Mouse (Mus musculus): ENCODE results near the gene Samd7. TPM values are rescaled to one million over a fixed set of nuclear protein-coding genes. Genes with fewer than 3 reads are reported as not detected.
A peak's percentile ranks its signal among the peaks of the same experiment; 100 is the strongest.

The Samd7 gene
- polyA plus RNA-seq, 1 experiment from 2014 or later = not detected

DNA sequence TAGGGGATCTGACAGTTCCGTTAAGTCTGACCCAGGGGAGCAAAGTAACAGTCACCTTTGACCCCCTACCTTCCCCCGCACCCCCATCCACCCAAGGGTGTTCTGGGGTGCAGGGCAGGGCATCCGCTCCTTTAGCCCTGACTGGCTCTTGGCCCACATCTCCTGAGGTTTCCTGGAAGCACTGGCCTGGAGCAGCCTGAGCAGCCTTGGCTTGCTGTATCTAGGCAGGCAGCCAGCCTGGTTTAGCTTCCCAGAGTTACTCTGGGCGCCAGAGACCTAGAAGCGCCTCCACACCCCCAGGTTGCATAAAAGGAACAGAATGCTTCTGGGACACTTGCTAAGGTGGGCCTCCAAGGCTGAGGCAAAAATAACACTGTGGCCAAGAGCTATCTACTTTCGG lies 4.8 kb upstream of the Samd7 start:
- whole genome bisulfite sequencing = 85% methylated on average over 6 of the region's 6 CpGs
- H3K9me3 ChIP-seq (ENCODE audit: control insufficient read depth) = no peaks in the 10 kb centered on the region
- ATAC-seq = no peak
- H3K36me3 ChIP-seq (ENCODE audit: control insufficient read depth, insufficient read depth) = no peaks in the 10 kb centered on the region
- no peak overlapping the region for H3K27ac ChIP-seq (ENCODE audit: low read depth, low read length)
- H3K4me1 ChIP-seq (replicated peaks; ENCODE audit: control insufficient read depth, insufficient read depth, low read length) = no peaks in the 10 kb centered on the region
- H3K9ac ChIP-seq (ENCODE audit: low read depth, low read length) = no peak overlapping the region
- no peak for TF ChIP-seq CTCF (IDR thresholded peaks at IDR 0.05; ENCODE audit: low read depth)
- no peak overlapping the region for H3K4me2 ChIP-seq (replicated peaks; ENCODE audit: low read depth)
- H3K4me3 ChIP-seq (ENCODE audit: low read depth, low read length) = no peak overlapping the region
- H3K27me3 ChIP-seq (replicated peaks; ENCODE audit: control insufficient read depth, insufficient read depth, low read length) = no peaks in the 10 kb centered on the region

DNA sequence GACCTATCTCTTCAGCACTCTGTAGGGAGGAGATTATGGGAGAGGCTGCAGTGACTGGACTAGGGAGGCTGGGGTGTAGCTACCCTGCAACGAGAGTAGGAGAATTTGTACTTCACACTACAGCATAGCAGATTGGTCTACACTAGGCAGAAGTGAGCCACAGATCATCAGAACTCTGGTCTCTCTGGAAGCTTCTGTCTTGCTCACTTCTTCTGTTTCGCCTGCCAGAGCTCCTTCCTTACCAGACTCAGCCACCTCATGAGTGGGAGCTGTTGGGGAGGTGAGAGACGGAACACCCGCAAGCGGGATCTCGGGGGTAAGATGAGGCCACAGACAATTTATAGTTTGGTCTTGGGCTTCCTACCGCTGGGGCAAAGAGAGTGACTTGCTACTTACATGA lies 3.2 kb upstream of the Samd7 start:
- Histone ChIP-seq H3K4me1 (replicated peaks; ENCODE audit: control insufficient read depth, insufficient read depth, low read length) (no peaks in the 10 kb centered on the region), H3K9ac (ENCODE audit: low read depth, low read length) (no peak overlapping the region), H3K9me3 (ENCODE audit: control insufficient read depth) (no peaks in the 10 kb centered on the region), H3K4me3 (ENCODE audit: low read depth, low read length) (no peak overlapping the region), H3K4me2 (replicated peaks; ENCODE audit: low read depth) (no peak overlapping the region), H3K27ac (ENCODE audit: low read depth, low read length) (no peak overlapping the region), H3K27me3 (replicated peaks; ENCODE audit: control insufficient read depth, insufficient read depth, low read length) (no peaks in the 10 kb centered on the region), H3K36me3 (ENCODE audit: control insufficient read depth, insufficient read depth) (no peaks in the 10 kb centered on the region)
- no peak for TF ChIP-seq CTCF (IDR thresholded peaks at IDR 0.05; ENCODE audit: low read depth)
- 93% methylated on average over 7 of the region's 7 CpGs for WGBS
- ATAC-seq = no peak

DNA sequence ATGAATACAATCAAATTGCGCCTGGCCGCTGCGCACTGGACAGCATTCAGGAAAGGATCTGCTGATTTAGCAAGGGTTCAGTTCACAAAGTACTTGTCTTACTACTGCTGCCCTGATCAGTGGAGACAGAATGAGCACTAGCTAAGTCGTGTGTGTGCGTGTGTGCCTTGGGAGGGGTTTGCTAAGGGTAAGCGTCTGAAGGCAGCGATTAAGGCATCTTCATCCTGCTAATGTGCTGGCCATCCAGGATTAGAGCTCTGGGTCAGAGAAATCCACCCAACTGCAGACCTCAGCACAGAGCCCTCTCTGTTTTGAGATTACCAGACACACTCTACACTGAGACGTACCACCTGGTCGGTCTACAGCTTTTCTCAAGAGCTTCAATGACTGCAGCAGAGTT lies 2.2 kb downstream of the Samd7 start:
- H3K9me3 ChIP-seq (ENCODE audit: control insufficient read depth) = no peaks in the 10 kb centered on the region
- no peak overlapping the region for H3K4me3 ChIP-seq (ENCODE audit: low read depth, low read length)
- H3K9ac ChIP-seq (ENCODE audit: low read depth, low read length) = no peak overlapping the region
- no peaks in the 10 kb centered on the region for H3K27me3 ChIP-seq (replicated peaks; ENCODE audit: control insufficient read depth, insufficient read depth, low read length)
- no peak for TF ChIP-seq CTCF (IDR thresholded peaks at IDR 0.05; ENCODE audit: low read depth)
- no peak overlapping the region for H3K27ac ChIP-seq (ENCODE audit: low read depth, low read length)
- WGBS = 68% methylated on average over 9 of the region's 9 CpGs
- no peaks in the 10 kb centered on the region for H3K4me1 ChIP-seq (replicated peaks; ENCODE audit: control insufficient read depth, insufficient read depth, low read length)
- no peaks in the 10 kb centered on the region for H3K36me3 ChIP-seq (ENCODE audit: control insufficient read depth, insufficient read depth)
- H3K4me2 ChIP-seq (replicated peaks; ENCODE audit: low read depth) = no peak overlapping the region
- ATAC-seq = no peak

DNA sequence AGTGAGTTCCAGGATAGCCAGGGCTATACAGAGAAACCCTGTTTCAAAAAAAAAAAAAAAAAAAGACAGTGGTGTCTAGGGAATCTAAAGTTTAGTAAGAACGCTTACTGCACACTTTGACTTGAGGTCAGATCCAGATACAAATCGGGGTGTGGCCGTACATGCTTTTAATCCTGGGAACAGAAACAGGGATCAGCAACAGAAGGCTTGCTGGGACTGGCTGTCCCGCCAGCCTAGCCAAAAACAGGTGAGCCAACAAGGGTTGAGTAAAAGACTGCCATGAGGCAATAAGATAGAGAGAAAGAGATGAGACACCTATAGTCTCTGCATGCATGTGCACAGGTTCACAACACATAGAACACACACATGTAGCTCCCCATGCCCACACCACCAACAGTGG lies 8.6 kb downstream of the Samd7 start:
- H3K4me2 ChIP-seq (replicated peaks; ENCODE audit: low read depth) = no peak overlapping the region
- H3K4me1 ChIP-seq (replicated peaks; ENCODE audit: control insufficient read depth, insufficient read depth, low read length) = no peaks in the 10 kb centered on the region
- no peaks in the 10 kb centered on the region for H3K36me3 ChIP-seq (ENCODE audit: control insufficient read depth, insufficient read depth)
- no peak overlapping the region for H3K4me3 ChIP-seq (ENCODE audit: low read depth, low read length)
- no peak for TF ChIP-seq CTCF (IDR thresholded peaks at IDR 0.05; ENCODE audit: low read depth)
- no peak overlapping the region for H3K9ac ChIP-seq (ENCODE audit: low read depth, low read length)
- no peak overlapping the region for H3K27ac ChIP-seq (ENCODE audit: low read depth, low read length)
- ATAC-seq = no peak
- no peaks in the 10 kb centered on the region for H3K9me3 ChIP-seq (ENCODE audit: control insufficient read depth)
- no peaks in the 10 kb centered on the region for H3K27me3 ChIP-seq (replicated peaks; ENCODE audit: control insufficient read depth, insufficient read depth, low read length)
- 89% methylated on average over 4 of the region's 4 CpGs for WGBS

DNA sequence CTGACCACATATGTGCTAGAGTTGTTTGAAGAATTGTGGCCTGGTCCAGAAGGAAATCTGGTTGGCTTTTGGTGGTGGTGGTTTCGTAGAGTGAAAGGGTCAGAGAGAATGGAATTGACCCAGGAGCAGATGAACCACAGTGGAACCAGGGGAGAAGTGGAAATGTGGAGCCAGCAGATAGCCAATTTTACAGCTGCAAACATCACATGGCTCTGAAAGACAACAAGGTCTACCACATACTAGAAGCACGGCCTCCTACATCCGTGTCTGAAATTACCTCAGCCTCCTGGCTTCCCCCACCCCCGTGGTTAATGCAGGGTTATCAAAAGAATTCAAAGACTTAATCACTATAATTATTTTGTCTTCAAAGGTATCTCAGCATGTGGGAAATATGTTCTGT lies 18.8 kb downstream of the Samd7 start:
- TF ChIP-seq CTCF (IDR thresholded peaks at IDR 0.05; ENCODE audit: low read depth) = no peak
- no peaks in the 10 kb centered on the region for H3K27me3 ChIP-seq (replicated peaks; ENCODE audit: control insufficient read depth, insufficient read depth, low read length)
- no peaks in the 10 kb centered on the region for H3K9me3 ChIP-seq (ENCODE audit: control insufficient read depth)
- no peak overlapping the region for H3K9ac ChIP-seq (ENCODE audit: low read depth, low read length)
- no peak overlapping the region for H3K4me3 ChIP-seq (ENCODE audit: low read depth, low read length)
- no peak overlapping the region for H3K4me2 ChIP-seq (replicated peaks; ENCODE audit: low read depth)
- H3K27ac ChIP-seq (ENCODE audit: low read depth, low read length) = no peak overlapping the region
- no peaks in the 10 kb centered on the region for H3K4me1 ChIP-seq (replicated peaks; ENCODE audit: control insufficient read depth, insufficient read depth, low read length)
- ATAC-seq = no peak
- WGBS = 93% methylated on average over 4 of the region's 4 CpGs
- no peaks in the 10 kb centered on the region for H3K36me3 ChIP-seq (ENCODE audit: control insufficient read depth, insufficient read depth)

DNA sequence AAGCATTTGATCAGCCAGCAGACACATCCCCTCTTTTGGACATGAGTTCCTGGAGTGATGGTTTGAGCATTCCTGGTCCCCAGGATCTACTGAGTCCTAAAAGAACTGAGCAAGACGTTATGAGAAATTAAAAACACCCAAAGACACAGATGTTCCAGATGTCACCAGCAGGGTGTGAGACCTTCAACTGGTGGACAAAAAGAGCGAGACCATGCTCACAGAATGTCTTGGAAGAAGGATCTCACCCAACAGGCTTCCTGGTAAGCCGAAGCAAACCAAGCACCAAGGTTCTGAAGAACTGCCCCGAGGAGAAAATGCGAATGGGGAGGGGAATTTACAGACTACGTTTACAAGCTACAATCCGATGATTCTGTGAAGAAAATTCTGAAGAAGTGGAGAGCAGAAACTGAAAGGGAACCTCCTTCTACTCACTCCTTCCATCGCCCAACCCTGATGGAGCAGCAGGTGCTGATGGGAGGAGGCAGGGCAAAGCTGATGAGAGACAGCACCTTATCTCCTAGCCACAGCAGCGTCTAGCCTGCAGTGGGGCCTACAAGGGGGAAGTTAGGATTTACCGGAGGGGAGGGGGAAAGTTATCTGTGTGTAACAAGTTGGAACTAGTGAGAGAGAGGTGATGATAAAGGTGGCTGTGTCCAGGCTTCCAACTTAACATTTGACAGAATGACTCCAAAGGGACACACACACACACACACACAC lies 19.4 kb downstream of the Samd7 start:
- Histone ChIP-seq H3K27ac (ENCODE audit: low read depth, low read length) (no peak overlapping the region), H3K9ac (ENCODE audit: low read depth, low read length) (no peak overlapping the region), H3K36me3 (ENCODE audit: control insufficient read depth, insufficient read depth) (no peaks in the 10 kb centered on the region), H3K4me2 (replicated peaks; ENCODE audit: low read depth) (no peak overlapping the region), H3K4me1 (replicated peaks; ENCODE audit: control insufficient read depth, insufficient read depth, low read length) (no peaks in the 10 kb centered on the region), H3K4me3 (ENCODE audit: low read depth, low read length) (no peak overlapping the region), H3K27me3 (replicated peaks; ENCODE audit: control insufficient read depth, insufficient read depth, low read length) (no peaks in the 10 kb centered on the region), H3K9me3 (ENCODE audit: control insufficient read depth) (no peaks in the 10 kb centered on the region)
- peak; percentile 74; the same call in 1 of the 2 replicates for ATAC-seq
- no peak for TF ChIP-seq CTCF (IDR thresholded peaks at IDR 0.05; ENCODE audit: low read depth)
- 48% methylated on average over 10 of the region's 10 CpGs for WGBS
